Mouse (Mus musculus) G1E (cell line): Measurements from ENCODE around the gene Gm10271. TPM values are rescaled to one million over a fixed set of nuclear protein-coding genes. Genes with fewer than 3 reads are reported as not detected.

Source experiments
- ATAC-seq: 2 replicates; pipeline ENCODE4 v1.8.0; 2016; ENCODE audit warnings: mild to moderate bottlenecking; ENCODE audit not compliant: insufficient number of reproducible peaks, poor library complexity, low FRiP score, severe bottlenecking; ENCODE audit errors: extremely low read depth
- DNase-seq: peaks from one replicate; pipeline ENCODE4 v3.0.0; 2012; ENCODE audit warnings: low spot score
- H3K27me3 ChIP-seq: 2 replicates; pipeline ENCODE4 v1.6.1; 2012; ENCODE audit warnings: mild to moderate bottlenecking, low read length, inconsistent platforms; ENCODE audit not compliant: insufficient read depth
- H3K36me3 ChIP-seq: replicated peaks from 2 replicates; pipeline ENCODE3; 2012; ENCODE audit warnings: mild to moderate bottlenecking, inconsistent platforms
- H3K4me1 ChIP-seq: 2 replicates; pipeline ENCODE4 v1.6.1; 2012; ENCODE audit warnings: low read depth, low read length, inconsistent platforms, mixed read lengths; ENCODE audit not compliant: insufficient read depth
- H3K4me3 ChIP-seq: 2 replicates; pipeline ENCODE4 v1.5.1; 2012; ENCODE audit warnings: low read depth, mild to moderate bottlenecking, inconsistent platforms, low read length, moderate library complexity, mixed read lengths
- H3K9me3 ChIP-seq: replicated peaks from 2 replicates; pipeline ENCODE4 v1.6.1; 2012; ENCODE audit warnings: inconsistent platforms
- CTCF ChIP-seq: IDR thresholded peaks from 2 replicates; pipeline ENCODE4 v1.5.1; 2012; ENCODE audit warnings: low read depth, low read length, inconsistent platforms, mixed read lengths
- GATA1 ChIP-seq: IDR thresholded peaks from 2 replicates; pipeline ENCODE4 v1.6.1; 2012; ENCODE audit warnings: borderline replicate concordance, low read length, inconsistent platforms, mixed read lengths
- GATA2 ChIP-seq: IDR thresholded peaks from 2 replicates; pipeline ENCODE4 v1.6.1; 2012; ENCODE audit warnings: low read depth, low read length, inconsistent platforms, borderline replicate concordance
- POLR2AphosphoS5 ChIP-seq: IDR thresholded peaks from 2 replicates; pipeline ENCODE4 v1.6.1; 2012; ENCODE audit warnings: low read depth, low read length, inconsistent platforms; ENCODE audit not compliant: insufficient replicate concordance
- TAL1 ChIP-seq: conservative IDR thresholded peaks from 2 replicates; pipeline ENCODE4 v1.6.1; 2012; ENCODE audit warnings: low read depth, low read length, inconsistent platforms, mixed read lengths
- polyA plus RNA-seq: library from polyadenylated mRNA; stranded (reverse); fragments of >175 nt; gene quantifications from 2 replicates; pipeline ENCODE4 v1.2.3, GENCODE M21; 2012
- total RNA-seq, 2 experiments: library from RNA; stranded (forward) in 1 of 2; stranded (reverse) in 1 of 2; fragments of 200-1000 nt in 1 of 2; fragments of >200 nt in 1 of 2; fragmentation: Nextera tagmentation in 1 of 2; gene quantifications; 2 replicates each; pipeline ENCODE4 v1.2.3; 2014 to 2017

Gm10271 gene
- total and polyA plus RNA-seq, 3 experiments, result not detected

- Histone ChIP-seq H3K9me3 (no peaks in the 10 kb centered on the region), H3K4me1 (no peaks in the 10 kb centered on the region), H3K36me3 (no peaks in the 10 kb centered on the region), H3K27me3 (peaks cover 3% of the 10 kb centered on the region), H3K4me3 (no peak overlapping the region)
- no peak for DNase-seq
- TF ChIP-seq GATA1 (no peak), GATA2 (no peak), CTCF (no peak), POLR2AphosphoS5 (no peak), TAL1 (no peak)
- no peak for ATAC-seq
Observed at GRCm38 (mm10) chr10:116965297-116965696, 7.1 kb downstream of the Gm10271 start.

DNA sequence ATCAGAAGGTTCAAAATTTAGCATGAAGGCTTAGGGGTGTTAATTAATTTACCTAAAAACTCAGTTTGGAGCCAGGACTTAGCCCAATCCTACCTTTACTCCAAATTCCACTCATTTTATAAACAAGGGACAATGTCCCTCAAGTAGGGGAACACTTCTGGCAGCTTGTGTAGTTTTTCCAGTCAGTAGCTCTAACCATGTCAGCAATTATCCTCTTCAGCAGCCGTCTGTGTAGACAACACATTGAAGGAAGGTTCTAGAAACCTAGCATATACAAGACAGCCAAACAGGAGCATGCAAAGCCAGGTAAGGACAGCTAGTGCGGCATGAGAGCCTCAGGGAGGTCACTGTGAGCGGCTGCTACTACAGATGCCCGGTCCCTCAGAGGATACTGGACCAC lies 7.8 kb downstream of the Gm10271 start:
- no peaks in the 10 kb centered on the region for H3K4me1 ChIP-seq
- H3K4me3 ChIP-seq, result no peak overlapping the region
- no peak for TF ChIP-seq POLR2AphosphoS5
- TF ChIP-seq CTCF, result no peak
- no peak for TF ChIP-seq GATA1
- TF ChIP-seq GATA2, result no peak
- no peak for TF ChIP-seq TAL1
- H3K9me3 ChIP-seq, result no peaks in the 10 kb centered on the region
- peaks cover 3% of the 10 kb centered on the region for H3K27me3 ChIP-seq
- ATAC-seq (no peak), DNase-seq (no peak)
- H3K36me3 ChIP-seq, result no peaks in the 10 kb centered on the region

- DNase-seq (no peak), ATAC-seq (no peak)
- peaks cover 7% of the 10 kb centered on the region for H3K27me3 ChIP-seq
- H3K9me3 ChIP-seq, result no peaks in the 10 kb centered on the region
- TF ChIP-seq GATA2 (no peak), TAL1 (no peak), POLR2AphosphoS5 (no peak)
- no peaks in the 10 kb centered on the region for H3K36me3 ChIP-seq
- no peaks in the 10 kb centered on the region for H3K4me1 ChIP-seq
- no peak overlapping the region for H3K4me3 ChIP-seq
Observed at GRCm38 (mm10) chr10:116964084-116964483, 8.3 kb downstream of the Gm10271 start.

GRCm38 (mm10) chr10:116962803-116963202 lies 9.6 kb downstream of the Gm10271 start:
- TF ChIP-seq TAL1 (no peak), CTCF (no peak), GATA1 (no peak), GATA2 (no peak), POLR2AphosphoS5 (no peak)
- peaks cover 11% of the 10 kb centered on the region for H3K27me3 ChIP-seq
- no peaks in the 10 kb centered on the region for H3K9me3 ChIP-seq
- no peaks in the 10 kb centered on the region; the same call in 1 of the 2 replicates for H3K4me1 ChIP-seq
- DNase-seq (no peak), ATAC-seq (no peak)
- H3K36me3 ChIP-seq, result no peaks in the 10 kb centered on the region
- H3K4me3 ChIP-seq, result no peak overlapping the region

DNA sequence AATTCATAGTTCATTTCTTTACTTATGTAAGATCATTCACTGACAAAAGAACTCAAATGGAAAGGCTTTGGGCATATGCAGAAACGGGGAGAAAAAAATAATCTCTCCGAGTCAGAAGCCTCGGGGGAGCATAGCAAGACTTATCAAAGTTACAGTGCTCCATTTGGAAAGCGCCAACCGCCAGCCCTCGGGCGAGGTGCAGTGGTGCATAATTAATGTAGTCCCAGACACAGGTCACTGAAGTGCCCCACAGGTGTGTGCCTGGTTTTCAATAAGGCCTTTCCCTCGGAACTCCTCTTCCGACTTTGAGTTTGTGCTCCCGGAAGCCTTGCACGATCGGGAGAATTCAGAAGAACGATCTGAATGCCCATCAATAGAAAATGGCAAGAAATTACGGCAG lies 10.3 kb downstream of the Gm10271 start:
- H3K4me3 ChIP-seq, result no peak overlapping the region
- ATAC-seq, result no peak

GRCm38 (mm10) chr10:116957867-116958551 lies 14.4 kb downstream of the Gm10271 start:
- ATAC-seq, result no peak
- Histone ChIP-seq H3K9me3 (no peaks in the 10 kb centered on the region), H3K4me3 (no peak overlapping the region), H3K4me1 (no peaks in the 10 kb centered on the region; the same call in 1 of the 2 replicates), H3K36me3 (no peaks in the 10 kb centered on the region), H3K27me3 (peaks cover 15% of the 10 kb centered on the region; the same call in 1 of the 2 replicates)
- TF ChIP-seq CTCF (no peak), GATA1 (no peak), GATA2 (no peak), POLR2AphosphoS5 (no peak), TAL1 (no peak)
- no peak for DNase-seq

More for the DNA sequence above, 10.3 kb downstream of the Gm10271 start:
- Histone ChIP-seq H3K9me3 (no peaks in the 10 kb centered on the region), H3K36me3 (no peaks in the 10 kb centered on the region), H3K4me1 (no peaks in the 10 kb centered on the region; the same call in 1 of the 2 replicates), H3K27me3 (peaks cover 14% of the 10 kb centered on the region)
- no peak for DNase-seq
- TF ChIP-seq TAL1 (no peak), GATA2 (no peak), POLR2AphosphoS5 (no peak), CTCF (no peak), GATA1 (no peak)
